Mouse (Mus musculus) gastrocnemius, postnatal 25 days (tissue): Measurements from ENCODE around the gene Kdm6a. TPM values are rescaled to one million over a fixed set of nuclear protein-coding genes. Genes with fewer than 3 reads are reported as not detected.

Source experiments
- DNase-seq: peaks from one replicate; pipeline ENCODE4 v3.0.0; 2022
- long read RNA-seq, 2 experiments: library from polyadenylated mRNA; stranded (forward); transcript quantifications; one replicate each; pipeline ENCODE4 v2.0.0; 2021
- total RNA-seq, 2 experiments: library from RNA; stranded (reverse); gene quantifications; 1 replicate in 1 of 2; 2 replicates in 1 of 2; pipeline ENCODE4 v1.2.3; 2021

Kdm6a gene
- total RNA-seq = 10 to 100 TPM; 13.6 to 28.4 TPM
- long read RNA-seq, experiment 1, partial matches to known transcripts = 0 of 1 reads
- long read RNA-seq, experiment 1, other reads (novel, unspliced or antisense) = 1 of 1 reads
- long read RNA-seq, experiment 2, full-length matches to known transcripts = 1 of 5 reads
- long read RNA-seq, experiment 2, partial matches to known transcripts = 3 of 5 reads
- long read RNA-seq, experiment 2, other reads (novel, unspliced or antisense) = 1 of 5 reads

- peak; percentile 100 for DNase-seq
These were observed at the start of gene Kdm6a for GRCm38 (mm10) chrX:18162192-18162857. Kdm6a (plus strand) TSS chrX:18162575.

- DNase-seq = no peak
These were observed 16.8 kb upstream of the Kdm6a start, which contains the start of gene Dusp21 for GRCm38 (mm10) chrX:18145557-18145956. Dusp21 (plus strand) TSS chrX:18145857.

GRCm38 (mm10) chrX:18160734-18161442 lies 1.5 kb upstream of the Kdm6a start:
- DNase-seq = no peak

GRCm38 (mm10) chrX:18161796-18162191 lies 581 bp upstream of the Kdm6a start:
- DNase-seq = no peak

- peak; percentile 66 for DNase-seq
These were observed 721 bp downstream of the Kdm6a start for GRCm38 (mm10) chrX:18162861-18163731.

GRCm38 (mm10) chrX:18163917-18164624 lies 1.7 kb downstream of the Kdm6a start:
- peak; percentile 12 for DNase-seq

- DNase-seq = no peak
These were observed 2.7 kb downstream of the Kdm6a start for GRCm38 (mm10) chrX:18165121-18165520.

GRCm38 (mm10) chrX:18166961-18167360 lies 4.6 kb downstream of the Kdm6a start:
- DNase-seq = no peak

- DNase-seq = no peak
These were observed 6.6 kb downstream of the Kdm6a start for GRCm38 (mm10) chrX:18168940-18169339.

GRCm38 (mm10) chrX:18174831-18175230 lies 12.5 kb downstream of the Kdm6a start:
- no peak for DNase-seq

GRCm38 (mm10) chrX:18177803-18178202 lies 15.4 kb downstream of the Kdm6a start:
- no peak for DNase-seq

- no peak for DNase-seq
These were observed 17.1 kb downstream of the Kdm6a start for GRCm38 (mm10) chrX:18179492-18179891.

- DNase-seq = no peak
These were observed 24.8 kb downstream of the Kdm6a start for GRCm38 (mm10) chrX:18187203-18187602.

GRCm38 (mm10) chrX:18188293-18188692 lies 25.9 kb downstream of the Kdm6a start:
- no peak for DNase-seq

- no peak for DNase-seq
These were observed 77.2 kb downstream of the Kdm6a start for GRCm38 (mm10) chrX:18239572-18239971.

GRCm38 (mm10) chrX:18250621-18251020 lies 88.2 kb downstream of the Kdm6a start:
- no peak for DNase-seq

- peak; percentile 14 for DNase-seq
These were observed 92.4 kb downstream of the Kdm6a start for GRCm38 (mm10) chrX:18254767-18255166.

- DNase-seq = no peak
These were observed 95.9 kb downstream of the Kdm6a start for GRCm38 (mm10) chrX:18258238-18258809.

GRCm38 (mm10) chrX:18278561-18278960 lies 116.2 kb downstream of the Kdm6a start:
- peak; percentile 14 for DNase-seq

- no peak for DNase-seq
These were observed 117.8 kb downstream of the Kdm6a start for GRCm38 (mm10) chrX:18280134-18280533.
